Mouse (Mus musculus) liver, postnatal 0 days (tissue): Measurements from ENCODE around the gene Rnf115.

Source experiments
- CTCF ChIP-seq: sonication (generic); IDR thresholded peaks from 2 replicates; pipeline ENCODE4 v1.5.1; 2016; ENCODE audit warnings: antibody characterized with exemption, low read depth
- EP300 ChIP-seq: IDR thresholded peaks from 2 replicates; pipeline ENCODE4 v1.6.1; 2016; ENCODE audit warnings: antibody characterized with exemption, low read depth, mild to moderate bottlenecking

DNA sequence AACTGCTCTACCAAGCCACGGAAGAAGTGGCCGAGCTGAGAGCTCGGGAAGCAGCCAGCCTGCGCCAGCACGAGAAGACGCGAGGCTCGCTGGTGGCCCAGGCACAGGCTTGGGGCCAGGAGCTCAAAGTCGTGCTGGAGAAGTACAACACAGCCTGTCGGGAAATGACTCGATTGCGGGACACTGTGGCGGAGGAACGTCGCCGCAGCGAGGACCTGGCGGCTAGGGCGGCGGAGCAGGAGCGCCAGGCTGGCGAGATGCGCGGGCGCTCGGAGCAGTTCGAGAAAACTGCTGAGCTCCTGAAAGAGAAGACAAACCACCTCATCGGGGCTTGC lies 42.7 kb upstream of the Rnf115 start:
- no peak for TF ChIP-seq CTCF
- no peak for TF ChIP-seq EP300
